In genomic region chr17:29264760-29265159, GRCm38 (mm10) we compare ENCODE assay signal across 8 mouse cellular contexts. TPM values are rescaled to one million over a fixed set of nuclear protein-coding genes. Genes with fewer than 3 reads are reported as not detected.
DNase-seq lines count a peak whose midpoint lies in the region; ATAC-seq and TF ChIP-seq lines count a peak whose summit lies in the region.
"Had no signal": no experiment of that assay in that cellular context is flagged by ENCODE, and none has a peak within 500 bp of the region (broad histone marks: within the 10 kb centered on the region; RNA-seq: fewer than 3 reads in every experiment).

No protein-coding gene starts in this region.

- TF ChIP-seq EP300 in lung, postnatal 0 days (IDR thresholded peaks at IDR 0.05) = no peak

- peak overlapping the region; percentile 87 for H3K4me2 ChIP-seq in lung, postnatal 0 days (replicated peaks; ENCODE audit: low read depth, low read length)
- peak overlapping the region; percentile 63; the same call in 1 of the 2 replicates for H3K4me2 ChIP-seq in embryonic facial prominence, embryonic 15.5 days (replicated peaks)
- peak overlapping the region; percentile 78 for H3K4me2 ChIP-seq in limb, embryonic 13.5 days (replicated peaks)
- peak overlapping the region; percentile 77; the same call in 1 of the 2 replicates for H3K4me2 ChIP-seq in stomach, embryonic 14.5 days (replicated peaks; ENCODE audit: low read depth, low read length)

- DNase-seq in lung, postnatal 0 days (ENCODE audit: low spot score) = peak; percentile 39
- no peak for DNase-seq in lung, adult 18-20 months
- no peak for DNase-seq in yolk sac, embryonic 10.5 days (ENCODE audit: low spot score)
- DNase-seq: right cerebral cortex, postnatal 4 days had no signal

- WGBS in lung, postnatal 0 days = 57% methylated on average over 5 of the region's 5 CpGs
- WGBS in embryonic facial prominence, embryonic 15.5 days = 80% methylated on average over 5 of the region's 5 CpGs
- WGBS in limb, embryonic 13.5 days = 77% methylated on average over 5 of the region's 5 CpGs
- WGBS in stomach, embryonic 14.5 days = 85% methylated on average over 5 of the region's 5 CpGs

- H3K9me3 ChIP-seq in lung, postnatal 0 days (ENCODE audit: low read length) = no peaks in the 10 kb centered on the region
- H3K9me3 ChIP-seq in embryonic facial prominence, embryonic 15.5 days (replicated peaks) = no peaks in the 10 kb centered on the region
- no peaks in the 10 kb centered on the region for H3K9me3 ChIP-seq in limb, embryonic 13.5 days
- H3K9me3 ChIP-seq in stomach, embryonic 14.5 days (ENCODE audit: control insufficient read depth, low read depth, low read length) = no peaks in the 10 kb centered on the region

- peak overlapping the region; percentile 96 for H3K27ac ChIP-seq in lung, postnatal 0 days (ENCODE audit: low read length)
- peak overlapping the region; percentile 100 for H3K27ac ChIP-seq in embryonic facial prominence, embryonic 15.5 days (replicated peaks)
- H3K27ac ChIP-seq in limb, embryonic 13.5 days = peak overlapping the region; percentile 97
- peak overlapping the region; percentile 100 for H3K27ac ChIP-seq in stomach, embryonic 14.5 days (ENCODE audit: low read length)

- ATAC-seq in lung, postnatal 0 days = no peak
- no peak for ATAC-seq in embryonic facial prominence, embryonic 15.5 days (ENCODE audit: insufficient number of reproducible peaks, low FRiP score, low TSS enrichment, low read depth)
- ATAC-seq in limb, embryonic 13.5 days (ENCODE audit: low FRiP score, low read depth) = no peak
- no peak for ATAC-seq in stomach, embryonic 14.5 days (ENCODE audit: insufficient number of reproducible peaks, insufficient read depth, low FRiP score, low read depth)
- ATAC-seq in frontal cortex, adult (ENCODE audit: low TSS enrichment) = no peak

- H3K27me3 ChIP-seq in lung, postnatal 0 days (replicated peaks; ENCODE audit: insufficient read depth, low read length) = no peaks in the 10 kb centered on the region
- H3K27me3 ChIP-seq in embryonic facial prominence, embryonic 15.5 days = no peaks in the 10 kb centered on the region
- no peaks in the 10 kb centered on the region for H3K27me3 ChIP-seq in limb, embryonic 13.5 days
- no peaks in the 10 kb centered on the region for H3K27me3 ChIP-seq in stomach, embryonic 14.5 days (ENCODE audit: control insufficient read depth, insufficient read depth, low read length)

- H3K9ac ChIP-seq in lung, postnatal 0 days (replicated peaks; ENCODE audit: low read depth) = no peak overlapping the region
- H3K9ac ChIP-seq in embryonic facial prominence, embryonic 15.5 days = no peak overlapping the region
- H3K9ac ChIP-seq in limb, embryonic 13.5 days = peak overlapping the region; percentile 85; the same call in 1 of the 2 replicates
- peak overlapping the region; percentile 74 for H3K9ac ChIP-seq in stomach, embryonic 14.5 days (replicated peaks; ENCODE audit: low read depth, low read length)

- H3K4me3 ChIP-seq in lung, postnatal 0 days (ENCODE audit: low read depth, low read length) = no peak overlapping the region
- peak overlapping the region; percentile 86; the same call in 1 of the 2 replicates for H3K4me3 ChIP-seq in embryonic facial prominence, embryonic 15.5 days (replicated peaks)
- H3K4me3 ChIP-seq in limb, embryonic 13.5 days = peak overlapping the region; percentile 76
- H3K4me3 ChIP-seq in stomach, embryonic 14.5 days (ENCODE audit: low read depth, low read length) = peak overlapping the region; percentile 85; the same call in 1 of the 2 replicates

- TF ChIP-seq CTCF in lung, postnatal 0 days (IDR thresholded peaks at IDR 0.05) = no peak

- H3K4me1 ChIP-seq in lung, postnatal 0 days (ENCODE audit: insufficient read depth, low read depth, low read length) = peaks cover 4% of the 10 kb centered on the region; the same call in 1 of the 2 replicates
- H3K4me1 ChIP-seq in embryonic facial prominence, embryonic 15.5 days = peaks cover 44% of the 10 kb centered on the region
- peaks cover 40% of the 10 kb centered on the region for H3K4me1 ChIP-seq in limb, embryonic 13.5 days
- H3K4me1 ChIP-seq in stomach, embryonic 14.5 days (ENCODE audit: control insufficient read depth, insufficient read depth, low read length) = peaks cover 14% of the 10 kb centered on the region

- H3K36me3 ChIP-seq in lung, postnatal 0 days (ENCODE audit: insufficient read depth, low read length) = no peaks in the 10 kb centered on the region
- peaks cover 13% of the 10 kb centered on the region; the same call in 1 of the 2 replicates for H3K36me3 ChIP-seq in embryonic facial prominence, embryonic 15.5 days
- peaks cover 20% of the 10 kb centered on the region for H3K36me3 ChIP-seq in limb, embryonic 13.5 days
- H3K36me3 ChIP-seq in stomach, embryonic 14.5 days (ENCODE audit: control insufficient read depth, insufficient read depth, low read length) = peaks cover 16% of the 10 kb centered on the region

RNA-seq across cellular contexts. Expression of gene Ppil1, which starts 0.8 kb away (rescaled TPM):
- polyA plus RNA-seq in lung, postnatal 0 days (2015; fragmentation: Nextera tagmentation; extraction: Ambion mirVana) = 39.7 and 44.5 TPM in 2 replicates
- 129 and 132 TPM in 2 replicates for polyA plus RNA-seq in embryonic facial prominence, embryonic 15.5 days (2015; fragmentation: Nextera tagmentation; extraction: Ambion mirVana)
- 155 and 162 TPM in 2 replicates for polyA plus RNA-seq in limb, embryonic 13.5 days (2015; fragmentation: Nextera tagmentation; extraction: Ambion mirVana)
- 134 and 137 TPM in 2 replicates for polyA plus RNA-seq in stomach, embryonic 14.5 days (2014; fragmentation: Nextera tagmentation; extraction: Ambion mirVana)

RNA-seq across cellular contexts. Expression of gene BC004004, which starts 3.8 kb away (rescaled TPM):
- polyA plus RNA-seq in lung, postnatal 0 days (2015; fragmentation: Nextera tagmentation; extraction: Ambion mirVana) = 105 and 109 TPM in 2 replicates
- polyA plus RNA-seq in embryonic facial prominence, embryonic 15.5 days (2015; fragmentation: Nextera tagmentation; extraction: Ambion mirVana) = 82.1 and 85.8 TPM in 2 replicates
- 65.1 and 69.7 TPM in 2 replicates for polyA plus RNA-seq in limb, embryonic 13.5 days (2015; fragmentation: Nextera tagmentation; extraction: Ambion mirVana)
- 79.5 and 80.8 TPM in 2 replicates for polyA plus RNA-seq in stomach, embryonic 14.5 days (2014; fragmentation: Nextera tagmentation; extraction: Ambion mirVana)

RNA-seq across cellular contexts. Expression of gene Cpne5, which starts 26.8 kb away (rescaled TPM):
- polyA plus RNA-seq in lung, postnatal 0 days (2015; fragmentation: Nextera tagmentation; extraction: Ambion mirVana) = 0.57 and 0.63 TPM in 2 replicates
- 27.6 and 28.9 TPM in 2 replicates for polyA plus RNA-seq in embryonic facial prominence, embryonic 15.5 days (2015; fragmentation: Nextera tagmentation; extraction: Ambion mirVana)
- 10.4 and 12.7 TPM in 2 replicates for polyA plus RNA-seq in limb, embryonic 13.5 days (2015; fragmentation: Nextera tagmentation; extraction: Ambion mirVana)
- 12.2 and 15.0 TPM in 2 replicates for polyA plus RNA-seq in stomach, embryonic 14.5 days (2014; fragmentation: Nextera tagmentation; extraction: Ambion mirVana)

RNA-seq across cellular contexts. Expression of gene Pi16, which starts 52.7 kb away (rescaled TPM):
- polyA plus RNA-seq in lung, postnatal 0 days (2015; fragmentation: Nextera tagmentation; extraction: Ambion mirVana) = 2.2 and 2.8 TPM in 2 replicates
- 2.7 and 2.8 TPM in 2 replicates for polyA plus RNA-seq in embryonic facial prominence, embryonic 15.5 days (2015; fragmentation: Nextera tagmentation; extraction: Ambion mirVana)
- 0.45 and 0.46 TPM in 2 replicates for polyA plus RNA-seq in limb, embryonic 13.5 days (2015; fragmentation: Nextera tagmentation; extraction: Ambion mirVana)
- 0.13 and 0.41 TPM in 2 replicates for polyA plus RNA-seq in stomach, embryonic 14.5 days (2014; fragmentation: Nextera tagmentation; extraction: Ambion mirVana)

Comparison
In these comparisons a context has a peak if more than half of its experiments do, and no peak if none do; other contexts are left out.
1. H3K9ac ChIP-seq: peak in limb, embryonic 13.5 days (single experiment) and stomach, embryonic 14.5 days (single experiment); none in lung, postnatal 0 days (single experiment) and embryonic facial prominence, embryonic 15.5 days (single experiment).
2. Peak in every context shown above with its lines, with median percentiles within 50 percentile points of each other: H3K27ac ChIP-seq and H3K4me2 ChIP-seq.